Mouse (Mus musculus): ENCODE measurements around the gene Rplp1. TPM values are rescaled to one million over a fixed set of nuclear protein-coding genes. Genes with fewer than 3 reads are reported as not detected.
A peak's percentile ranks its signal among the peaks of the same experiment; 100 is the strongest.

Rplp1 gene
- polyA plus RNA-seq, 1 experiment from 2014 or later: 1,371 TPM

DNA sequence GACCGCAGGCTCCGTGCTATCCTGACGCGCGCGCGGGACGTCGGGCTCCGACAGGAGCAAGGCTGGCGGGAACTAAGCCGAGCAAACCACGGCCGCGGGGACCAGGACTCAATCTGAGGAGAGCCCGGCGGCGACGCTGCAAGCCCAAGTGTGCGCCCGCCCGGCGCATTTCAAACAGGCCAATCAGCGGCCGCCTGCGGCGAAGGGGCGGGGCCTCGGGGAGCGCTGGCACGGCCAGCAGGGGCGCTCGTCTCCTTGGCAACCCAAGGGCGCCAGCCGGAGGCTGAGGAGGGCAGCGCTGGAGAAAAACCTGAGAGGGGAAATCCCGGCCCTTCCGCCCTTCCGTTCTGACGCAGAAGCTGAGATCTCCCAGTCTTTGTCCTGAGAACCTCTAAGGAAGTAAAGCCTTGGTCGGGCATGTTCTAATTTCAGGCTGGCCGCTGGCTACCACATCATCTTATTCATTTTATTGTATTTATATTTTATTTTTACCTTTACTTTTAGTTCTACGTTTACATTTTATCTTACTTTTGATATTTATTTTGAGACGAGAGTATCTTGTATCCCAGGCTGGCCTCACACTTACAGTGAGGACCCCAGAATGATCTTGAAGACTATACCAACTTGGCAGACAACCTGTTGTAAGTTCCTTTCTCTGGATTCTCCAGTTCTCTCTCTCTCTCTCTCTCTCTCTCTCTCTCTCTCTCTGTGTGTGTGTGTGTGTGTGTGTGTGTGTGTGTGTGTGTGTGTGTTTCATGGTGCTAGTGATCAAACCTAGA, 32.5 kb upstream of the Rplp1 start, which contains the start of gene Kif23:
Gene Kif23, minus strand, starts transcription at position 152 of the 779 bp plus-strand sequence.
- Histone ChIP-seq H3K27me3 (replicated peaks; ENCODE audit: control insufficient read depth, insufficient read depth, low read length) (no peaks in the 10 kb centered on the region), H3K4me1 (ENCODE audit: control insufficient read depth, insufficient read depth, low read length) (peaks cover 6% of the 10 kb centered on the region), H3K4me2 (ENCODE audit: low read depth, low read length) (peak within 1 kb of the TSS; percentile 95), H3K36me3 (ENCODE audit: control insufficient read depth, insufficient read depth, low read length) (peaks cover 3% of the 10 kb centered on the region; the same call in 1 of the 2 replicates), H3K9ac (ENCODE audit: low read depth, low read length) (peak within 1 kb of the TSS; percentile 86), H3K9me3 (ENCODE audit: control insufficient read depth, low read length) (no peaks in the 10 kb centered on the region), H3K27ac (ENCODE audit: low read length) (peak within 1 kb of the TSS; percentile 86), H3K4me3 (ENCODE audit: low read length) (peak within 1 kb of the TSS; percentile 90)
- peak; percentile 94 for ATAC-seq
- under 1% methylated on average over 44 of the region's 44 CpGs for WGBS

DNA sequence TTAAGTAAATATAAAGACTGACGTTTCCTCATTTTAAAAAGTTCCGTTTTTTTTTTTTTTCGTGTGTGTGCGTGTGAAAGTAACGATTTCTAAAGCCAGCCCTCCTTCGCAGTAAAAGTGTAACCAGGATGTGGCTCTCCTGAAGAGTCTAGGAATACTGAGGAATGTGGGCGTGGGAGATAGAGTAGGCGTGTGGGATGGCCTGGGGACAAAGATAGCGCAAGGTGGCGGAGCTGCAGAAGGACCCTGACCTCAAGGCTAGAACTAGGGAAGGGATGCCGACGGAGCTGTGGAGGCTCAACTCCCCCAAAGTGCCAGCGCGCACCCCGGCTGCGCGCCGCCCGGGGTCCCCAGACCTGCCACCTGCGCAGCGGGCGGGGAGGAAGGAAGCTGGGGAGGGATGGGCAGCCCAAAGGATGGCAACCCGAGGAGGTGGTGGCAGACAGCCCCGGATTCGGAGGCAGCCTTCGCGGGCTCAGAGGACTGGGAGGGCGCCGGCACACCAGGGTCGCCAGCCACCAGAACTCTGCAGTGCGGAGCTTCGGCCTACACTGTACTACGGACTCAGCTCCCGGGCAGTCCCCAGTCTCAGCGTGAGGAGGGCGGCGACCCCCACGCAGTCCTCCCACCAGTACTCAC, 31.8 kb upstream of the Rplp1 start:
- H3K9ac ChIP-seq (ENCODE audit: low read depth, low read length): peak overlapping the region; percentile 86
- H3K4me2 ChIP-seq (ENCODE audit: low read depth, low read length): peak overlapping the region; percentile 95
- peak; percentile 81 for ATAC-seq
- H3K27me3 ChIP-seq (replicated peaks; ENCODE audit: control insufficient read depth, insufficient read depth, low read length): no peaks in the 10 kb centered on the region
- peaks cover 3% of the 10 kb centered on the region; the same call in 1 of the 2 replicates for H3K36me3 ChIP-seq (ENCODE audit: control insufficient read depth, insufficient read depth, low read length)
- H3K4me3 ChIP-seq (ENCODE audit: low read length): peak overlapping the region; percentile 90
- peaks cover 6% of the 10 kb centered on the region for H3K4me1 ChIP-seq (ENCODE audit: control insufficient read depth, insufficient read depth, low read length)
- H3K27ac ChIP-seq (ENCODE audit: low read length): peak overlapping the region; percentile 86
- WGBS: under 1% methylated on average over 37 of the region's 38 CpGs
- no peaks in the 10 kb centered on the region for H3K9me3 ChIP-seq (ENCODE audit: control insufficient read depth, low read length)

DNA sequence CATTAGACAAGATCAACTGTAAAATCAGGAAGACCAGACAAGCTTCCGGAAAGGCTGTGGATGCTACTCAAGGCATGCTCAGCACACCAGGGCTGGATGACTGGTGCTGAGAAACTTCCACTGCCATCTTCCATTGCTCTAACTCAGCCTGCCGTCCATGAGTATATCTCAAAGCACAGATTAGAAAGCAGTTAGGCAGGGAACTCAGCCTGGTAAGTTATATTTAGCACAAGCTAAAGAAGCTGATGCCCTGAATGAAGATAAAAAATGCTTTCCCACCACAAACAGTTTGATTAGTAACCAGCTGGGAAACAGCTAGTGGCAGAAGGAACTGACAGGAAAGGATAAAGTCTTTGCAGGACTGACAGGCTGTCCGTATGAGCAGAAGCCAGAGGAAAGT, 26.7 kb upstream of the Rplp1 start:
- peaks cover 7% of the 10 kb centered on the region; the same call in 1 of the 2 replicates for H3K36me3 ChIP-seq (ENCODE audit: control insufficient read depth, insufficient read depth, low read length)
- WGBS: 71% methylated on average over 3 of the region's 3 CpGs
- no peaks in the 10 kb centered on the region for H3K9me3 ChIP-seq (ENCODE audit: control insufficient read depth, low read length)
- no peaks in the 10 kb centered on the region for H3K27me3 ChIP-seq (replicated peaks; ENCODE audit: control insufficient read depth, insufficient read depth, low read length)
- no peaks in the 10 kb centered on the region for H3K4me1 ChIP-seq (ENCODE audit: control insufficient read depth, insufficient read depth, low read length)
- no peak overlapping the region for H3K4me2 ChIP-seq (ENCODE audit: low read depth, low read length)
- H3K27ac ChIP-seq (ENCODE audit: low read length): no peak overlapping the region
- no peak overlapping the region for H3K9ac ChIP-seq (ENCODE audit: low read depth, low read length)
- no peak overlapping the region for H3K4me3 ChIP-seq (ENCODE audit: low read length)
- no peak for ATAC-seq

DNA sequence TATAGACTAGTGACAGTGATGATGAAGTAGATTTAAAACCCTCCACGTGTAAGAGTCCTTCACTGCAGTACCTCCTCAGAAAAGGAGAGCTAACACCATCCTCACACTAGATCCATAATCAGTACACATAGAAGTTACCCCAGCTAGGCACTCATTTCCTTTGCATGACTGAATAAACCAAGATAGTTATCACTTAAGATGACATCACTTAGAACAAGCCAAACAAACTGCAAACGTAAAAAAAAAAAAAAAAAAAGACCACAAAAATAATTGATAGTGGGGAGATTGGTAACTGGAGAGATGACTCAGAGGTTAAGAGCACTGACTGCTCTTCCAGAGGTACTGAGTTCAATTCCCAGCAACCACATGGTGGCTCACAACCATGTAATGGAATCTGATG, 19.0 kb upstream of the Rplp1 start:
- Histone ChIP-seq H3K4me3 (ENCODE audit: low read length) (no peak overlapping the region), H3K9ac (ENCODE audit: low read depth, low read length) (no peak overlapping the region), H3K9me3 (ENCODE audit: control insufficient read depth, low read length) (no peaks in the 10 kb centered on the region), H3K27me3 (replicated peaks; ENCODE audit: control insufficient read depth, insufficient read depth, low read length) (no peaks in the 10 kb centered on the region), H3K27ac (ENCODE audit: low read length) (no peak overlapping the region), H3K4me1 (ENCODE audit: control insufficient read depth, insufficient read depth, low read length) (no peaks in the 10 kb centered on the region), H3K36me3 (ENCODE audit: control insufficient read depth, insufficient read depth, low read length) (peaks cover 23% of the 10 kb centered on the region; the same call in 1 of the 2 replicates), H3K4me2 (ENCODE audit: low read depth, low read length) (no peak overlapping the region)
- WGBS: 73% methylated on average over 2 of the region's 2 CpGs
- ATAC-seq: no peak

DNA sequence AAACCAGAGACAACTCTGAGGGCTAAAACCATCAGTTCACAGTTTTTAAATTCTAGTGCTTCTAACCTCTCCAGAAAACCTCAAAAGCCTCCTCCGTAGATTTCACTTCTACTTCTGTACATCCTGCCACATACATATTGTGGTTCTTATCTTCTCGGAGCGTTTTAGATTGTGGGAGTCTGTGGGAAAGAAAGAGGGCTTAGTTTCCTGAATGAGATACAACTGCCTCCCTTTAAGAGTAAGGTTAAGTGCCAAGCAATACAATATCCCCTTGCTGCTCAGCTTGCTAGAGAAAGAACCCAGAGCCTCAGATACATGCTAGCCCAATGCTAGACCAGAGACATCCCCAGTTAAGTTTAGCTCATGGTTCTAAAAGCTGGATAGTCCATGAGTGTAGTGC, 17.7 kb upstream of the Rplp1 start:
- Histone ChIP-seq H3K27ac (ENCODE audit: low read length) (no peak overlapping the region), H3K9me3 (ENCODE audit: control insufficient read depth, low read length) (no peaks in the 10 kb centered on the region), H3K36me3 (ENCODE audit: control insufficient read depth, insufficient read depth, low read length) (peaks cover 21% of the 10 kb centered on the region), H3K27me3 (replicated peaks; ENCODE audit: control insufficient read depth, insufficient read depth, low read length) (no peaks in the 10 kb centered on the region), H3K4me2 (ENCODE audit: low read depth, low read length) (no peak overlapping the region), H3K4me3 (ENCODE audit: low read length) (no peak overlapping the region), H3K4me1 (ENCODE audit: control insufficient read depth, insufficient read depth, low read length) (no peaks in the 10 kb centered on the region), H3K9ac (ENCODE audit: low read depth, low read length) (no peak overlapping the region)
- no peak for ATAC-seq
- WGBS: 92% methylated on average over 3 of the region's 3 CpGs

DNA sequence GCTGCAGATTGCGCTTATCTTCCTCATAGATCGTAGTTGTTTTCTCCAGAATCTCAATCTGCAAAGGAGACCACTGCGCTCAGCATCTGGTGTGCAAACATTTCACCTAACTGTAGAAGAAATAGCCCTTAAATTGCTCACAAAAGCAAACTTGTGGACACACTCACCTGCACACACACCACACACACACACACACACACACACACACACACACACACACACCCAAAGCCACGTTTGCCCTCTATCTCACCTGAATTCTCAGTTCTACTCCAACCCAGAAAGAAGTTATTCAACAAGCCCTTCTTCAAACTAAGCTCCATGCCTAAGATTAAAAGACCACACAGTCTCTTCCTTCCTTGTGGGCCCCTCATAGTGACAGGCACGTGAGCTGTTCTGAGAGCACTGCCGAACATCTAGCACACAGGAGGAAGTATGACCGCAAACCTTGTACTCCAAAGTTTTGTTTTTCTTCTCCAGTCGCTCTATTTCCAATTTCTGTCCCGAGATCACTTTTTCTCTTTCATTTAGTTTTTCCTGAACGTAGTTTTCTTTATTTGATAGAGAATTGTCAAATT, 10.8 kb upstream of the Rplp1 start:
- no peak overlapping the region for H3K9ac ChIP-seq (ENCODE audit: low read depth, low read length)
- no peaks in the 10 kb centered on the region for H3K4me1 ChIP-seq (ENCODE audit: control insufficient read depth, insufficient read depth, low read length)
- H3K9me3 ChIP-seq (ENCODE audit: control insufficient read depth, low read length): no peaks in the 10 kb centered on the region
- H3K27me3 ChIP-seq (replicated peaks; ENCODE audit: control insufficient read depth, insufficient read depth, low read length): no peaks in the 10 kb centered on the region
- no peak overlapping the region for H3K4me2 ChIP-seq (ENCODE audit: low read depth, low read length)
- no peak overlapping the region for H3K4me3 ChIP-seq (ENCODE audit: low read length)
- no peak for ATAC-seq
- H3K36me3 ChIP-seq (ENCODE audit: control insufficient read depth, insufficient read depth, low read length): peaks cover 24% of the 10 kb centered on the region
- WGBS: 89% methylated on average over 10 of the region's 10 CpGs
- no peak overlapping the region for H3K27ac ChIP-seq (ENCODE audit: low read length)

DNA sequence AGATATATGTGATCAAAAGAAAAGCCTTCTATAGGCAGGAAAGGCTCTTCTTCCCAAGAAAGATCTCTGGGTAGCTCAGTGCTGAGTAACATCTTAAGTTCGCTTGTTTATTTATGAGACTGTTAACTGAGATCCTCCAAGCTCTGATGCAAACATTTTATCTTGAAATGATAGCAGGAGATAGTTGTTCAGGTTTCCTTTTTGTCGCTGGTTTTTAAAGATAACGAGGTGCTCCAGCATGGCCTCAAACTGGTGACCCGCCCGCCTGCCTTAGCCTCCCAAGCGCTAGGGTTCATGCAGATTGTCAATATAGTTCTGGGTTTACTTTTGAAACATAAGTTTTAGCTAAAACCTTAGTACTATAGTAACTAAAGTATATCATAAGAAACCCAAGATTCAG, 6.0 kb upstream of the Rplp1 start:
- no peaks in the 10 kb centered on the region for H3K9me3 ChIP-seq (ENCODE audit: control insufficient read depth, low read length)
- no peak overlapping the region for H3K4me2 ChIP-seq (ENCODE audit: low read depth, low read length)
- no peak overlapping the region for H3K4me3 ChIP-seq (ENCODE audit: low read length)
- no peak for ATAC-seq
- WGBS: 92% methylated on average over 6 of the region's 6 CpGs
- H3K9ac ChIP-seq (ENCODE audit: low read depth, low read length): no peak overlapping the region
- H3K36me3 ChIP-seq (ENCODE audit: control insufficient read depth, insufficient read depth, low read length): peaks cover 22% of the 10 kb centered on the region
- 0 out of 2 replicates have a peak, but pooled peaks cover 2% of the 10 kb centered on the region for H3K4me1 ChIP-seq (ENCODE audit: control insufficient read depth, insufficient read depth, low read length)
- no peak overlapping the region for H3K27ac ChIP-seq (ENCODE audit: low read length)
- H3K27me3 ChIP-seq (replicated peaks; ENCODE audit: control insufficient read depth, insufficient read depth, low read length): no peaks in the 10 kb centered on the region

DNA sequence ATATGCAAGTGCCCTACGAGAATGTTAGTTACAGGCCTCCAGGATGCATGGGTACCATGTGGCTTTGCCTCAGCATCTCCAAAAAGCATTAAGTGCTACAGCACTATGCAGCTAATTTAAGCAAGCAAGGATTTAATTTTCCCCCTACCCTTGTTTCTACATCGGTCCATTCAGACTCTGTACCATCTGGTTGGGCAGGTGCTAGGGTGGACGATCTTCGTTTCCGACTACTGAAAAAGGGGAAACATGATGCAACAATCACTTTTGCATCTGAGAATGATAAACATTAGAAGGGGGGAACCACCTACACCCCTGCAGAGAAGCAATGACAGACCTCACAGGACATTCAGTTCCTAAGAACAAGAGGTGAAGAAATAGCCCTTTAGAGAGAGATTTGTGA, 5.1 kb upstream of the Rplp1 start:
- 90% methylated on average over 5 of the region's 5 CpGs for WGBS
- H3K4me2 ChIP-seq (ENCODE audit: low read depth, low read length): no peak overlapping the region
- no peak overlapping the region for H3K4me3 ChIP-seq (ENCODE audit: low read length)
- 0 out of 2 replicates have a peak, but pooled peaks cover 2% of the 10 kb centered on the region for H3K4me1 ChIP-seq (ENCODE audit: control insufficient read depth, insufficient read depth, low read length)
- H3K9ac ChIP-seq (ENCODE audit: low read depth, low read length): no peak overlapping the region
- no peaks in the 10 kb centered on the region for H3K27me3 ChIP-seq (replicated peaks; ENCODE audit: control insufficient read depth, insufficient read depth, low read length)
- H3K27ac ChIP-seq (ENCODE audit: low read length): no peak overlapping the region
- peaks cover 22% of the 10 kb centered on the region for H3K36me3 ChIP-seq (ENCODE audit: control insufficient read depth, insufficient read depth, low read length)
- ATAC-seq: no peak
- H3K9me3 ChIP-seq (ENCODE audit: control insufficient read depth, low read length): no peaks in the 10 kb centered on the region

DNA sequence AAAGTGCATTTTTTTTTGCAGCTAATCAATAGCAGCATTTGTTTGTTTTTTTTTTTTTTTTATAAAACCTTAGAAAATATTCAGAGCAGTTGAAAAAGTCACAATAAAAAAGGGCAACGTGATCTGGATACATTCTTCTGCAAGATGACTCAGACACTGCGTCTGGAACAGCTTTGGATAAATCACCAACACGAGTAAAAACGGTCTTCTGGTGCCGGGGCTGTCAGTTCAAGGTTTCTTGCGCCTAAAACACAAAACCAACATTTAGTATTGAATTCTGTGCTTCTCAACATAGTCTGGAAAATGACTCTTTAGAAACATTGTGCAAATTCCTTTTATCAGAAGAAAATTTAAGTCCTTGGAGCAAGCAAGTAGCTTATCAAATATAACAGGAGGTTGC, 3.1 kb upstream of the Rplp1 start:
- no peak overlapping the region for H3K4me3 ChIP-seq (ENCODE audit: low read length)
- H3K4me1 ChIP-seq (ENCODE audit: control insufficient read depth, insufficient read depth, low read length): peaks cover 7% of the 10 kb centered on the region; the same call in 1 of the 2 replicates
- no peaks in the 10 kb centered on the region for H3K27me3 ChIP-seq (replicated peaks; ENCODE audit: control insufficient read depth, insufficient read depth, low read length)
- H3K27ac ChIP-seq (ENCODE audit: low read length): no peak overlapping the region
- no peak overlapping the region for H3K9ac ChIP-seq (ENCODE audit: low read depth, low read length)
- no peaks in the 10 kb centered on the region for H3K9me3 ChIP-seq (ENCODE audit: control insufficient read depth, low read length)
- no peak for ATAC-seq
- no peak overlapping the region for H3K4me2 ChIP-seq (ENCODE audit: low read depth, low read length)
- H3K36me3 ChIP-seq (ENCODE audit: control insufficient read depth, insufficient read depth, low read length): peaks cover 23% of the 10 kb centered on the region
- WGBS: 88% methylated on average over 6 of the region's 6 CpGs
